Mouse (Mus musculus) midbrain, postnatal 0 days (tissue): ENCODE measurements at regions not wholly inside any gene's neighbourhood (a gene's known extent, or its start where the extent isn't known, plus 50 kb on each side); places are given as distances from the start of the nearest gene placed in this dataset.

Experiments used
- ATAC-seq: fragments of 200-750 bp; cut with Nextera tagmentation; 2 replicates; pipeline ENCODE4 v1.8.0; 2017; ENCODE audit warnings: moderate number of reproducible peaks, mild to moderate bottlenecking, moderate TSS enrichment, moderate library complexity; ENCODE audit not compliant: low FRiP score
- DNase-seq: peaks from one replicate; pipeline ENCODE4 v3.0.0-alpha.2; 2015; ENCODE audit warnings: low spot score
- H3K27ac ChIP-seq: fragments of 300-500 bp; sonication (generic); 2 replicates; pipeline ENCODE4 v1.5.1; 2014; ENCODE audit warnings: low read depth, mild to moderate bottlenecking, low read length, mixed read lengths
- H3K27me3 ChIP-seq: fragments of 300-500 bp; sonication (generic); 2 replicates; pipeline ENCODE4 v1.6.1; 2014; ENCODE audit warnings: low read length, control low read depth, mixed read lengths; ENCODE audit not compliant: insufficient read depth
- H3K36me3 ChIP-seq: fragments of 300-500 bp; sonication (generic); 2 replicates; pipeline ENCODE4 v1.6.1; 2014; ENCODE audit warnings: low read length, control low read depth, mixed read lengths; ENCODE audit not compliant: insufficient read depth
- H3K4me1 ChIP-seq: fragments of 300-500 bp; sonication (generic); 2 replicates; pipeline ENCODE4 v1.6.1; 2014; ENCODE audit warnings: mild to moderate bottlenecking, control low read depth, antibody characterized with exemption, low read length, mixed read lengths; ENCODE audit not compliant: insufficient read depth
- H3K4me2 ChIP-seq: fragments of 300-500 bp; sonication (generic); 2 replicates; pipeline ENCODE4 v1.6.1; 2014; ENCODE audit warnings: low read depth, mild to moderate bottlenecking, low read length, mixed read lengths; ENCODE audit not compliant: poor library complexity, severe bottlenecking
- H3K4me3 ChIP-seq: fragments of 300-500 bp; sonication (generic); 2 replicates; pipeline ENCODE4 v1.5.1; 2014; ENCODE audit warnings: low read depth, mild to moderate bottlenecking, low read length, moderate library complexity
- H3K9ac ChIP-seq: fragments of 300-500 bp; sonication (generic); replicated peaks from 2 replicates; pipeline ENCODE4 v1.6.1; 2014; ENCODE audit warnings: mild to moderate bottlenecking, low read length, moderate library complexity, mixed read lengths; ENCODE audit not compliant: poor library complexity, severe bottlenecking
- H3K9me3 ChIP-seq: fragments of 300-500 bp; sonication (generic); 2 replicates; pipeline ENCODE4 v1.6.1; 2016; ENCODE audit warnings: low read length, control low read depth
- CTCF ChIP-seq: IDR thresholded peaks from 2 replicates; pipeline ENCODE4 v1.5.1; 2016; ENCODE audit warnings: antibody characterized with exemption, mild to moderate bottlenecking
- WGBS: fragments of 180-500 bp; shearing (Covaris S2); extraction: QIAGEN DNeasy Blood & Tissue Kit; methylation state at CpG from one replicate; pipeline ENCODE4 v1.1.7; 2014; 5-methylcytosine and 5-hydroxymethylcytosine counted together

GRCm38 (mm10) chr5:118334054-118334453 is 89.0 kb downstream of the 2410131K14Rik start:
- H3K4me3 ChIP-seq = no peak overlapping the region
- ATAC-seq = no peak
- no peak for DNase-seq

GRCm38 (mm10) chr5:118338186-118338585 is 93.2 kb downstream of the 2410131K14Rik start:
- ATAC-seq (no peak), DNase-seq (no peak)
- TF ChIP-seq CTCF = no peak
- Histone ChIP-seq H3K36me3 (no peaks in the 10 kb centered on the region), H3K9me3 (no peaks in the 10 kb centered on the region), H3K4me3 (no peak overlapping the region), H3K9ac (no peak overlapping the region), H3K4me1 (no peaks in the 10 kb centered on the region), H3K4me2 (no peak overlapping the region), H3K27ac (no peak overlapping the region), H3K27me3 (no peaks in the 10 kb centered on the region)
- 88% methylated on average over 8 of the region's 8 CpGs for WGBS

More at GRCm38 (mm10) chr5:118334054-118334453, 89.0 kb downstream of the 2410131K14Rik start:
- no peaks in the 10 kb centered on the region for H3K36me3 ChIP-seq
- no peak for TF ChIP-seq CTCF
- 88% methylated on average over 2 of the region's 2 CpGs for WGBS
- H3K9ac ChIP-seq = no peak overlapping the region
- H3K4me1 ChIP-seq = no peaks in the 10 kb centered on the region
- no peak overlapping the region for H3K4me2 ChIP-seq
- no peaks in the 10 kb centered on the region for H3K9me3 ChIP-seq
- no peak overlapping the region for H3K27ac ChIP-seq
- H3K27me3 ChIP-seq = no peaks in the 10 kb centered on the region

GRCm38 (mm10) chr5:118339676-118340661 is 94.9 kb downstream of the 2410131K14Rik start:
- no peak overlapping the region for H3K4me3 ChIP-seq
- H3K9ac ChIP-seq = no peak overlapping the region
- ATAC-seq (no peak), DNase-seq (peak; percentile 81)
- H3K36me3 ChIP-seq = no peaks in the 10 kb centered on the region
- no peaks in the 10 kb centered on the region for H3K27me3 ChIP-seq
- 53% methylated on average over 21 of the region's 22 CpGs for WGBS
- no peaks in the 10 kb centered on the region for H3K4me1 ChIP-seq
- H3K9me3 ChIP-seq = no peaks in the 10 kb centered on the region
- H3K27ac ChIP-seq = no peak overlapping the region
- no peak for TF ChIP-seq CTCF
- H3K4me2 ChIP-seq = no peak overlapping the region

- Histone ChIP-seq H3K9me3 (no peaks in the 10 kb centered on the region), H3K27me3 (no peaks in the 10 kb centered on the region), H3K4me3 (no peak overlapping the region), H3K27ac (no peak overlapping the region), H3K4me1 (no peaks in the 10 kb centered on the region), H3K36me3 (no peaks in the 10 kb centered on the region), H3K9ac (no peak overlapping the region), H3K4me2 (no peak overlapping the region)
- ATAC-seq (no peak), DNase-seq (no peak)
- TF ChIP-seq CTCF = no peak
- WGBS = 33% methylated on average over 17 of the region's 19 CpGs
These were observed 98.7 kb downstream of the 2410131K14Rik start for GRCm38 (mm10) chr5:118343444-118344320.

- 64% methylated on average over 3 of the region's 3 CpGs for WGBS
- no peak for TF ChIP-seq CTCF
- no peak for ATAC-seq
- Histone ChIP-seq H3K9ac (no peak overlapping the region), H3K27me3 (no peaks in the 10 kb centered on the region), H3K4me3 (no peak overlapping the region), H3K27ac (no peak overlapping the region), H3K4me2 (no peak overlapping the region), H3K9me3 (no peaks in the 10 kb centered on the region), H3K4me1 (no peaks in the 10 kb centered on the region), H3K36me3 (no peaks in the 10 kb centered on the region)
- DNase-seq = no peak
These were observed 100.2 kb downstream of the 2410131K14Rik start for GRCm38 (mm10) chr5:118345226-118345625.
